Mouse (Mus musculus): ENCODE measurements around the gene Galnt12.
"Not testable (repeated sequence)": the region's sequence is repeated elsewhere in the genome, so short reads cannot be mapped to it uniquely, and the experiment has no call there.

The Galnt12 gene

DNA sequence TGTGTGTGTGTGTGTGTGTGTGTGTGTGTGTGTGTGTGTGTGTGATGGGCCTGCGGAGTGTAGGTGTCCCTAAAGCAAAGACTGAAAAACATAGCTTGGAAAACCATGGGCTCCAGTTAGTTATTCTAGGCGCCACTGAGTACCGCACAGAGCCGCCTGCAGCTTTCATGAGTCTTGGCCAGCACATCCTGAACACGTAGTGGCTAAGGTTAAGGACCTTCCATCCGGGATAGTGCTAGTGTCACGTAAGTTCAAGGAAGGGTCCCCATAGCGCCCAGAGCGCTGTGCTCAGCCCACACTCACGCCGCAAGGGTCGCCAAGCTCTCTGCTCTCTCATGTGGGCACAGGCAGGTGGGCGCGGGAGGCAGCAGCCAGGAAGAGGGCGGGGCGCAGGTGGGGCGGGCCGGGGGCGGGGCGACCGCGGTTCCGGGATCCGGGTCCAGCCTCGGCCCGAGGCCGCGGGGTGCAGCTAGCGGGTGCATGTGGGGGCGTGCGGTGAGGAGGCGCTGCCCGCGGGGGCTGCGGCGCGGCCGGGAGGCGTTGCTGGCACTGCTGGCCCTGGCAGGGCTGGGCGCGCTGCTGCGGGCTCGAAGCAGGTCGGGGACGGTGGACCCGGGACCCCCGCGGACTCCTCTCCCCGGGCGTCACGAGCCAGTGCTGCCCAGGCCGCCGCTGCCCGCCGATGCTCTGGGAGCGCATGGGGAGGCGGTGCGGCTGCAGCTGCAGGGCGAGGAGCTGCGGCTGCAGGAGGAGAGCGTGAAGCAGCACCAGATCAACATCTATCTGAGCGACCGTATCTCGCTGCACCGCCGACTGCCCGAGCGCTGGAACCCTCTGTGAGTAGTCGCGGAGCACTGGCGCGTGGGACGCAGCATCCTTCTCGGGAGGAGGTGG, at the start of gene Galnt12:
TSS of gene Galnt12 (plus strand) at position 417 of the 894 bp plus-strand sequence.
- peak; percentile 54 for DNase-seq (ENCODE audit: low spot score)

DNA sequence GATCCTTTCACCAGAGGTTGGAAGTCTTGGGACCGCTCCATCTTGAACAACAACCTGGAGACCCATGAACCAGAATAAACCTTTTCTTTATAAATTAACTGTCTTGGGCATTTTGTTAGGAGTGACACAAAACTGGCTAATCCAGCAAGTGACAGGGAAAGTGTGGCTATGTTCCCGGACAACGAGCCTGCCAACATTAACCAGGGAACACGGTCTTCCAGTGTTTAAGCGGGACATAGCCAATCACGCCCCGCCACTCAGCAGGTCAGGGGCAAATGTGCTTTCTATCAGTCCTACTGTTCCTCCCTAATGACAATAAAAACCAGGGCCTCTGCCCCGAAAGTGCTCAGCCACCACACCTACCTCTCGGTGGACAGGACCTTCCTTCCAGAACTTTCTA, 47.8 kb upstream of the Galnt12 start:
- no peak for DNase-seq (ENCODE audit: low spot score)

DNA sequence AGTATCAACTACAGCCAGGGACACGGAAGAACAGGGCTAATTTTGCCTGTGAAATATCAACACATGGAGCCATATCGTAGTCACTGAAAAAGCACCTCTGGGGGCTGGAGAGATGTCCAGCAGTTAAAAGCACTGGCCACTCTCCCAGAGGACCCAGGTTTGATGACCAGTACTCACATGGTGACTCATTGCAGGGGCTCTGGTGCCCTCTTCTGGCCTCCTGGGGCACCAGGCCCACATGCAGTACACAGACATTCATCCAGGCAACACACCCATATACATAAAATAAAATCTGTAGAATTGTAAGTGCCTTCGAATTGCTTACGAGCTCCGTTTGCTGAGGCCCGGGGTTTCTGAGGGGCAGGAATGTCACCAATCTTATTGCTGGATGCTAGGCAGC, 44.7 kb upstream of the Galnt12 start:
- DNase-seq (ENCODE audit: low spot score), result no peak

DNA sequence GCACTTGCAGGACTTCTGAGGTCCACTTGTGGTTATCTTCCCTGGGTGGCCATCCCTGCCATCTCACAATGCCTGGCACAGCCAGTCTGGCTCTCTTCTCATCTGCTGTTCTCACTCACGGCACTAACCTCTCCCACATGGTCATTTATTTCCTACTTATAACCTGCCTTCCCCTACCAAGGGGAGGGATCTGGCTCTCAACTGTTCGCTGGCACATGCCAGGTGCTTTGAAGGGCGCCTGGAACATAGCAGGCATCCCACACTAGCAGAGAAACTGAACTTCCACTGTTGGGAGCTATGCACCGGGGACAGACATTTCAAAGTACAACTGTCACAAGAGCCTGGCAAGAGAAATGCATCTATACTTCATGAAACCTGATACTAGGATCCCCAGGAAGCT, 43.9 kb upstream of the Galnt12 start:
- no peak for DNase-seq (ENCODE audit: low spot score)

DNA sequence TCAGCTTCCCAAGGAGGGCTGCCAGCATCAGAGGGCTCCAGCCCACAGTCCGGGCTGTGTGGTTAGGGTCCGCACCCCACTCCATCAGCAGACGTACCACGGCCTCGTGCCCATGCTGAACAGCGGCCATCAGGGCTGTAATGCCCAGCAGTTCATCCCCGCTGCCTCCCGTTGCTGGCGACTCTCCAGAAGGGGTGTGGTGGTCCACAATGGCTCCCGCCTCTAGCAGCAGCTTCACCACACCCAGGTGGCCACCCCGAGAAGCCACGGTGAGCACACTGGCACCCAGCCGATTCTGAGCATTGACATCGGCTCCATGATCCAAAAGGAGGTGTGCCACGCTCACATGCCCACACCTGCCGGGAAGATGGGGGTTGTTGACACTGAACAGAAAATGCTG, 42.5 kb upstream of the Galnt12 start:
- DNase-seq (ENCODE audit: low spot score), result no peak

DNA sequence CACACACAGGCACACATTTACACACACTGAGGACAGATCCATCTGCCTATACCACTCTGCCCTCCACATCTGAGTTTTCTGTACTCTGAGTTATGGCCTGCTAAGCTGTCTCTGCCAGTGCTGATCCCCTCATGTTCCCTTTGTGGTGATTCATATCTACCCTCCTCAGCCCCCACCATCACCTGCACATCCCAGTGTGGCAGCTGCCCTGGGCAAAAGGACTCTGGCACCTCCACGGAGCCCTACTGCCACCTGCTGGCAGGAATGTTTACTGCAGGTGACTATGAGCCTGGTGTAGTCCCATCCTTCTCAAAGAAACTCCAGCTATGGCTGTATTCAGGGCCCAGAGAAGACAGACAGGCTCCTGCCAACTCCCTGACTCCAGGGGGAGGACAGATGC, 41.5 kb upstream of the Galnt12 start:
- DNase-seq (ENCODE audit: low spot score), result peak; percentile 60

DNA sequence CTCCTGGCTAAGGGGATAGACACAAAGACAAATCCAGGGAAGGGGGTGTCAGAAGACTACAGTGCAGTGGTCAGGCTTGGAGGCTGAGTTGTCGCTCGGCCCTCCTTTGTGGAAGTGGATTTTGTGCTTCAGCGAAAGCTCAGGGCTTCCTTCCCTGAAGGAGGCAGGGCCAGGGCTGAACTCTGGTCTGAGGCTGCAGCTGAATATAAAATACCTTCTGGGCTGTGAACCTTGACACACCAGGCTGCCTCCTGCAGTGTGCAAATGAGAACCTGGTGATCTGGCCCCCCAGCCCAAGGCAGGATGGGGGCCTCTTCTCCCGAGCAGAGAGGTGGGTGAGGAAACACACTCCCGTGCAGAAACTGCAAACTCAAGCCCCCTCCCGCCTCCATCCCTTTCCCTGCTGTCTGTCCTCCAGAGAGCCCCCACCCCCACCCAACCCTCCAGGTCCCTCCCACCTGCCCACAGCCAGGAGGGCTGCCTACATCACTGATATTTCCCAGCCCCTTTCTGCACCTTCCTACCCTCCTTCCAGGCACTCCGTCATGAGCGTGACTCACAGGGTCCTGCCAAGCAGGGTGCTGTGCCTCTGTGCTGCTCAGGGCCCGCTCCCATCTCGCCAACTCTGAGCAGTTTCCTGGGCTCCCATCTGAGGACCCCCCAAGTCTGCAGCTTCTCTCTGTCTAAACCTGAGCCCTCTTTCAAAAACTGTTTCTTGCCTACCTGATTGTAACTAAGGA, 40.9 kb upstream of the Galnt12 start:
- DNase-seq (ENCODE audit: low spot score), result no peak

DNA sequence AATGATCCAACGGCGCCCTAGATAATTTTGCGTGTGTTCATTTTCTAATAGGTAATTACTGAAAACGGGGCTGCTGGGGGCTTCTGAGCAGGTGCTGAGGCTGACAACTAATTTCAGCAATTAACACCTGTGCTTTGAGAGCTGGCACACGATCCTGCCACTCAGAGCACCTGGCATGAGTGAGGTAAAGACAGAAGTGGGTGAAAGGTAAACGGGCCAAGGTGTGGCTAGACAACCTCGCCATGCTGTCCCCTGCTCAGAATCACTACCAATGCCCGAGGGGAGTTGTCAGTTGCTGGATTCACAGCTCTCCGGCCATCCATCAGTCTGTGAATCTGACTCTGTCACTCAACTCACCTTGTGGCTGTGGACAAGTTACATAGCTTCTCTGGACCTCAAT, 39.8 kb upstream of the Galnt12 start:
- no peak for DNase-seq (ENCODE audit: low spot score)

DNA sequence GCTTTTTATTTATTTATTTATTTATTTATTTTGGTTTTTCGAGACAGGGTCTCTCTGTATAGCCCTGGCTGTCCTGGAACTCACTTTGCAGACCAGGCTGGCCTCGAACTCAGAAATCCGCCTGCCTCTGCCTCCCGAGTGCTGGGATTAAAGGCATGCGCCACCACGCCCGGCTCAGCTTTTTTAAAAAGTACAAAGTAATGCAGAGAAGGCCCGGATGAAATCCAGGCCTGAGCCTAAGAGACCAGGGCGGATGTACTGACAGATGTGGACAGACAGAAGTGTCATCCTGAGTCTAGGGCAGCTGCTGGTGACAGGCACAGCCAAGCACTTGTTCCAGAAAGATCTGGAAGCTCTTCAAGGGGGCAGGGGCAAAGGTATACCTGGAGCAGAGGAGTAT, 36.5 kb upstream of the Galnt12 start:
- DNase-seq (ENCODE audit: low spot score), result not testable (repeated sequence)

DNA sequence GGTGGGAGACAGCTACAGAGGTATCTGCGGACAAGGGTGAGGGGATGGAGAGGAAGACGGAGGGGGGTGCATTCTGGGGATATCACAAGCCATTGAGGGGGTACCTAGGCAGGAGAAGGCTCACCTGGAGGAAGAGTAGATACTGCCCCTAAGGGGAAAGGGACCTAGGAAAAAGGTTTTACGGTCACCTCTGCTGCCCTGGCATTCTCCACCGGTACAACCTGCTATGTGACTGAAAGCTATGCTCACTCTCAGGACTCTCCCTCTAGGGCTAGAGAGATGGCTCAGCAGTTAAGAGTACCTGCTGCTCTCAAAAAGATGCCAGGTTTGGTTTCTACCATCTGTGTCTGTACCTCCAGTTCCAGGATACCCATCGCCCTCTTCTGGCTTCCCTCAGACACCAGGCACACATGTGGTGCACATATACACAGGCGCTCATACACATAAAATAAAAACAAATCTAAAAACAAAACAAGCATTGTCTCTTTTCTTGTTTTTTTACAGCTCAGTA, 36.1 kb upstream of the Galnt12 start:
- DNase-seq (ENCODE audit: low spot score), result no peak

DNA sequence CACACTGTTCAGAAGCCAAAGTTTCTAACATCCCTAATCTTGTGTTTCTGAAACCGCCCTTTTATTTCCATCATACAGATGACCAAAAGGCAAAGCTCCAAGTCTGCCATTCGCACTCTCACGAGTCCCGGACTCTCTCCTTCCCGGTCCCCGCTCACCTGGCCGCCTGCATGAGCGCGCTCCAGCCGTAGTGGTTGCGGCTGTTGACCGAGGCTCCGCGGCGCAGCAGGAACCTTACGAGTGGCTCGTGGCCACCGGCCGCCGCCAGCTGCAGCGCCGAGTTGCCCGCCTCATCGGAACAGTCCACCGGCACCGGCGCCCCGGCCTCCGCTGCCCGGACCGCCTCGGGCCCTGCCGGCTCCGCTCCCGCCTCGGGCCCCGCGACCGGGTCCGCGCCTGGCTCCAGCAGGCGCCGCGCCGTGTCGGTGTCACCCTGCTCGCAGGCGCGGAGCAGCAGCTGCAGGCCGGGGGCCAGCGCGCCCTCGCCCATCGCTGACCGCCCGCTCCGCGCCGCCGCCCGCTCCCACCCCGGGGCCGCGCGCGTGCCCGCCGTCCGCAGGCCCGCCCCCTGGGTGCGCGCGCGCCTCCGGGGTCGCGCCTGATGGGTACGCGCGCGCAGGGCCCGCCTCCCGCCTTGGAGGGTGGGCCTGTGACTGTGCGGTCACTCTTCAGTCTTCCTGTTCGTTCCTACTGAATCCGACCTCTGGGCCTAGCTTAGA, 34.8 kb upstream of the Galnt12 start, which contains the start of gene Anks6:
TSS of gene Anks6 (minus strand) at position 637 of the 719 bp plus-strand sequence.
- DNase-seq (ENCODE audit: low spot score), result no peak

DNA sequence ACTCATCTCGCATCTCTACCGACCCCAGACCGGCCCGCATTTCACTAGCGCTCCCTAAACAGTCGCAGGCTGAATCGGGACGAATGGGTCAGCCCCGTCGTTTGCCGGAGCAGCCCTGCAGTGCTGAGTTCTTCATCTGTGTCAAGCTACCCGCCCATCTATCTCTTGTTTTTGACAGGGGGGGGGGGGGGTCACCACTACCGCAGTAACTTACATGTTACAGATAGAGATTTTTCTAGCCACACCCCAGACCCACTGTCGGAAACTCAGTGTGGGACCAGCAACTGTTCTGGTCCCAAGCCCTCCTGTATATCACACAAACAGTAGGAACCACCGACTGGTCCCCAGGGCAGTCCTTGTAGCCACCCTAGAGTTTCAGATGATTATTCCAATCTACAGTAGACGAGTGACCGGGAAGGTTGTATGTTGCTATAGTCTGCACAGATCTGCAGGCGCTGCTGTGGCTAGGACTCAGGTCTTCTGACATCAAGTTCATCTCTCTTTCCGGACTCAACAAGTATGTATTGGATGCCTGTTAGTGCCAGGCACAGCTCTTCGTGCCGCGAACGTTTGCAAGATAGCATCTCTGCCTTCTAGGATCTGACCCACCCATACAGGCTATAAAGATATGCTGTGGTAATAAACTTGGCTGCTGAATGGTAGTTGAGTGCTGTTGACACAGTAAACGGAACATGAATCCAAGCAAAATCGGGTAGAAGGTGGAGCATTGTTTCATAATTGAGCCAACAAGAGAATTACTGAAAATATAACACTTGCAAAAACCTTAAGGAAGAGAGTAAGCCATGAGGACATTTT, 34.0 kb upstream of the Galnt12 start:
- no peak for DNase-seq (ENCODE audit: low spot score)

DNA sequence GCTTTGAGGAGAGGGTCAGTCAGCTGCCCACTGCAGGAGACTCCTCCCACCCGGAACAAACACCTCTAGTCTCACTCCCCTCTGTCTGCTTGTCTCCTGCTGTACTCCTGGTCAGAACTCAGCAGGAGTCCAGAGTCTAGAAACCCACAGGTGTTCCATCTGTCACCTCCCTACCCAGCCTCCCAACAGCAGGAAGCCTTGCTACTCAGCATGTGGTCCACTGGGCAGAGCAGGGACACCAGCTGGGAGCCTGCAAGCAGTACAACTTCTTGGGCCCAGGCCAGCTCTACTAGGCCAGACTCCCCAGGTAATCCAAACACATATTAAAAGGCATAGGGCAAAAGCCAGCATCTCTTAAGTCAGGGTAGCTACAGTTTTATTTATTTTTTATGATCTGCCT, 30.8 kb upstream of the Galnt12 start:
- no peak for DNase-seq (ENCODE audit: low spot score)

DNA sequence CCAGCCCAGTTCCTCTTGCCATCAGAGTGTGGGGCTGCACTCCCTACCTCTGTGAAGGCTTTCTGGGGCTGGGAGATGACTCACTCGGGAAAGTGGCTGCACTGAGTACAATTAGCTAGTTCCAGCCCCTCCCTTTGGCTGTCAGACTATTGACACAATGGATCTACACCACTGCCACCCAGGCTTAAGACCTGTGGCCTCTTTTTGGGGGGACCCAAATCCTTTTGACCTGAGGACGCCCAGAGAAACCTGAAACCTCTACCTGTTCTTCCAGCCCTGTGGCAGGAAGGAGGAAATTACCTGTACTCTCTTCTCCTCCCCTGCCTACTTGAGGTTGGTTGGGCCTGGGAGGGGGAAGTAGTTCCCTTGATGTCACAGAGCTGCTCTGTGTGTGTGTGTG, 16.7 kb upstream of the Galnt12 start:
- no peak for DNase-seq (ENCODE audit: low spot score)

DNA sequence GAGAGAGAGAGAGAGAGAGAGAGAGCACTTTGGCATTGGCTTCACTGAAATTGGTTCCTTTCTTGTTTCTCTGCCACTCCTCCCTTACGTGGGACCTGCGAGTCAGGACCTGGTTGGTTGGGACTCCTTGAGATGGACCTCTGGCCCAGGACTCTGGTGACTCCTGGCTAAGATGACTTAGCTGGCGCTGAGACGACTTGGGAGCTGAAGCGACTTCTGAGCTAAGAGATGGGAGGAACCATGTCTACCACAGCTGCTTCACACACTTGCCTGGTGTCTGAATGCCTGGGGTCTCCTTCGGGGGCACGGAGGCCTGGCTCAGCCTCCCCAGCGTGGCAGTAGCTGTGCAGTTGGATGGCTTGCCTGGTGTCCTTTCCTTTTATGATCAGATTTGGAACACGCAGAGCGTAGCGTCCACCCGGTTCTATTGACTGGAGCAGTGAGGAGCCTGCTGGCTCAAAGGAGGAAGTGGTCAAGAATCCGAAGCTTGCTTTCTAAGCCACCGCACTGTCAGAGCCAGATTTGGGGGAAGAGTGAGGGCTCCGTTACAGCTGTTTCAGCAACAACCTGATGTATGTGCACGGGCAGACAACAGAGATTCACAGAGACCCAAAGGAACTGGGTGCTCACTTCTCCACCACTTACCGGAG, 11.6 kb upstream of the Galnt12 start:
- no peak for DNase-seq (ENCODE audit: low spot score)

DNA sequence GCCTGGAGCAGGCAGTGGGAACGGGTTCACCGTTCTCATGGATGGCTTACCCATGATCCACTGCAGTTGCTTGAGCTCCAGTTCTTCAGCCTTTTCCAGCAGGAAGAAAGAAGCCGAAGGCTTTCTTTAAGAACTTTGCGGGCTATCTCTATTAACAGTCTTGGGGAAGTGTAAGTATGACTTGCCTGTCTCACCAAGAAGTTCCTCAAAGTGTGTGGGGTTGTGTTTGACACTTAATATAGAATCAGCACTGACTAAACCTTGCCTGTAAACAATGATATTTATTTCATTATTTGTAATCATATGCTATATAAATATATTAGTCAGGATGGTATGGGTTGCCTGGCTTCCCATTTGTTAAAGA, 11.1 kb upstream of the Galnt12 start:
- DNase-seq (ENCODE audit: low spot score), result no peak

DNA sequence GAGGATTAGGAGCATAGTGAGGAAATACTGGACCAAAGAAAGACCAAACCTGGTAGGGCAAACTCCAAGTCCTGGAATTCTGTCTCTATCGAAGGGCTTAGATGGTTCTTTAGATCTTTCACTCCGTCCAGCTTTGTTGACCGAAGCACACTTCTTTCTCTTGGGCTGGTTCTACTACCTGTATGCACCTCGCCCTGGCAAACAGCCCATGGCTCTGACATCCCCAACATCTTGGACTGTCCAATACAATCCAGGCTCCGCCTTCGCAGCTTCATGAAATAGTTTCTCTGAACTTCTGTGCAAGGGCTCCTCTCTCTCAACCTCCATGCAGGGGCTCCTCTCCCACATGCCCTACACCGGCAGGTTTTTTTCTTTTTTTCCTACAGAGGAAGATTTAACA, 7.9 kb upstream of the Galnt12 start:
- DNase-seq (ENCODE audit: low spot score), result no peak

DNA sequence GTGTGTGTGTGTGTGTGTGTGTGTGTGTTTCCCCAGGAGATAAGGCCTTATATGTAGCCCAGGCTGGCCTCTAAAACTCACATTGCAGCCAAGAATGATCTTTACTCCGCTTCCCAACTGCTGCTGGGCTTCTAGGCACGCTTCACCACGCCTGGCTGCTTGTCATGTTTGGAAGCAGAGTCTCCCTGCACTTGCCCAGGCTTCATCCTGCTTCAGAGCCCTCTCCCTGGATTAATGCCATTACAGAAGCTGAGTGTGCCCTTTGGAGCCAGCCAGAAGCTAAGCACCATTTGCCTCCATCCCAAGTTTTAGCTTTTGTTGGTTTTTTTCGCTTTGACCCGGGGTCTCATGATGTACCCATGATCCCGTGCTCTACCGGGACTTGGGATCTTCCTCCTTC, 3.0 kb upstream of the Galnt12 start:
- DNase-seq (ENCODE audit: low spot score), result no peak

DNA sequence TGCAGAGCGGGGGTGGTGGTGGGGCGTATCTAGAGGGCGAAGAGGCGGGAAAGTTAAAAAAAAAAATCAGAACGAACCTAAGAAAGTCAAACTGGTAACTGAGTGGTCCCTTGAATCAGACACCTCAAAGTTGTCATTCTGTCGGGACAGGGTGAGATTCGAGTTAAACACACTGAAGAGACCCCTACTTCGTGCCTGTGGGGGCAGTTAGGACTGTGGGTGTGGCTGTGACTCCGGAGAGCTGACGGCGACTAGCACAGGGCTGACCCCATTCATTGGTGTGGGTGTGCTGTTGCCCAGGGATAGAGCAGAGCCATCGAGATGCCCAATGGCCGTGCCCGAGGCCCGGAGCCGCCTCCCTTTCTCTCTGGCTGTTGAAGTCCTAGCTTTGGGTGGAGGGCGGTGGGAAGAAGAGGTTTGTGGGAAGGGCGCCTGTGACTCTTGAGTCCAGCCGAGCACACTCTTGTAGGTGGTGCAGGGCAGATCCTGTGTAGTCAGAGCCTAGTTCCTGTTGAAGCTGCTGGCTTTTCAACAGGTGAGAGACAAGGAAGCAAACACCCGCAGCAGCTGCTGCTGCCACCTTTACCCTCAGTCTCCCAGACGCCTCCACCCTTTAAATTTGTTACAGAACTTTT, 795 bp downstream of the Galnt12 start:
- DNase-seq (ENCODE audit: low spot score), result no peak

DNA sequence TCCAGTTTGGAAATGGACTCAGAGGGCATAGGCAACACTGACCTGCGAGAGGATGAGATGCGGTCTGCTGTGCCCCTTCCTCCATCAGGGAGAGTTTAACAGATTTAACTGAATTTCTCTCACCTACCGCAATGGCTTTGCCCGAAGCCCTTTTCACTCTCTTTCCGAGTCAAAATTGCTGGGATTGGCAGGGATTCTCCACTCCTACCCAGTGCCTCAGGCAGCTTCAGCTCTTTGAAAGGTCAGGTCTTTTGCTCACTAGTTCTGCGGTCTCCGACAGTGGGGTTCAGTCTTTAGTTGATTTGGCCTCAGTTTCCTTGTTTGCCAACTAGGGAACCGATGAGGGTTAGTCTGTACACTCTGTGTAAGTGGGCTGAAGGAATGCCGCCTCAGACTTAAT, 1.5 kb downstream of the Galnt12 start:
- no peak for DNase-seq (ENCODE audit: low spot score)

DNA sequence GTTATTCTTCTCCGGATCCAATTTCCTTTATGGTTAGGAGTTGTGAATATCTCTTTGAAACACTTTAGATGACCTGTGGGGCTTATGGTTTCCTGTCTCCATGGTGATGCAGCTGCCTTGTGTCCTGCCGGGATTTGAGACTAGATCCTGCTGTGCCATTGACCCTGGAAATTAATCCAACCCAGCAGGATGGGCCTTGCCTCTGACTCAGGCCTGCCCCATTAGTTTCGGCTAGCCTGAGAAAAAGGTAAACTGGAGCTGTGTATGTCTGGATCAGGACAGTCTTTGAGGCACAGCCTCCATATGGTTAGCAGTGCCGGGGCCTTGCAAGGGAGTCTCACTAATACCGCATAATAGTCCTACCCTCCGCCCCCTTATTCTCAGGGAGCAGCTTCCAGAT, 1.9 kb downstream of the Galnt12 start:
- DNase-seq (ENCODE audit: low spot score), result no peak

All from T-cell, adult 2 months (primary cell).